14 mouse cellular contexts compared by ENCODE assay signal in genomic region chr15:27747512-27747911, GRCm38 (mm10).
"Had no signal": no experiment of that assay in that cellular context is flagged by ENCODE, and none has a peak within 500 bp of the region (broad histone marks: within the 10 kb centered on the region; RNA-seq: fewer than 3 reads in every experiment).

No protein-coding gene starts in this region.

- DNase-seq: kidney, adult 8-10 months; kidney, postnatal 25 days; layer of hippocampus, postnatal 36 days; lung, embryonic 14.5 days; lung, postnatal 10 days; lung, postnatal 4 days; right cerebral cortex, postnatal 25 days; thymus, adult 2 months; thymus, postnatal 25 days had no signal

- H3K27ac ChIP-seq: limb, embryonic 15.5 days; liver, embryonic 12.5 days; neural tube, embryonic 13.5 days had no signal

- ATAC-seq: intestine, embryonic 16.5 days; liver, embryonic 12.5 days had no signal

- H3K9me3 ChIP-seq: limb, embryonic 15.5 days; liver, embryonic 12.5 days; neural tube, embryonic 13.5 days had no signal

- H3K4me1 ChIP-seq: limb, embryonic 15.5 days; liver, embryonic 12.5 days; neural tube, embryonic 13.5 days had no signal

- H3K4me2 ChIP-seq: limb, embryonic 15.5 days; liver, embryonic 12.5 days; lung, embryonic 14.5 days; midbrain, embryonic 11.5 days; neural tube, embryonic 13.5 days had no signal

- H3K9ac ChIP-seq: limb, embryonic 15.5 days; liver, embryonic 12.5 days; lung, embryonic 14.5 days; neural tube, embryonic 13.5 days had no signal

- H3K27me3 ChIP-seq: limb, embryonic 15.5 days; liver, embryonic 12.5 days; neural tube, embryonic 13.5 days had no signal

- H3K4me3 ChIP-seq: limb, embryonic 15.5 days; liver, embryonic 12.5 days; neural tube, embryonic 13.5 days had no signal
